Mouse (Mus musculus) MN1 (cell line): Measurements from ENCODE around the gene Nudc.

Source experiments
- DNase-seq: peaks from one replicate; pipeline ENCODE4 v3.0.0-alpha.2; 2016; ENCODE audit warnings: low spot score

Gene Nudc

GRCm38 (mm10) chr4:133545272-133546231 is at the start of gene Nudc:
Gene Nudc (minus strand): TSS chr4:133545996.
- peak; percentile 99 for DNase-seq

GRCm38 (mm10) chr4:133595538-133595937 is 49.7 kb upstream of the Nudc start:
- DNase-seq, result no peak

GRCm38 (mm10) chr4:133592570-133592969 is 46.8 kb upstream of the Nudc start:
- DNase-seq, result peak; percentile 58

GRCm38 (mm10) chr4:133584059-133584951 is 38.5 kb upstream of the Nudc start, which contains the start of gene Gpn2:
Gene Gpn2 (plus strand): TSS chr4:133584362.
- DNase-seq, result no peak

GRCm38 (mm10) chr4:133583690-133584058 is 37.9 kb upstream of the Nudc start:
- no peak for DNase-seq

- DNase-seq, result peak; percentile 80
These were observed 32.2 kb upstream of the Nudc start for GRCm38 (mm10) chr4:133577983-133578382.

GRCm38 (mm10) chr4:133574843-133575202 is 29.0 kb upstream of the Nudc start:
- DNase-seq, result peak; percentile 40

- peak; percentile 97 for DNase-seq
These were observed 28.5 kb upstream of the Nudc start, which contains the start of gene Gpatch3 for GRCm38 (mm10) chr4:133574070-133574842. Gene Gpatch3 (plus strand): TSS chr4:133574745.

GRCm38 (mm10) chr4:133570066-133570466 is 24.3 kb upstream of the Nudc start:
- no peak for DNase-seq

- no peak for DNase-seq
These were observed 23.7 kb upstream of the Nudc start for GRCm38 (mm10) chr4:133569291-133570065.

- no peak for DNase-seq
These were observed 21.5 kb upstream of the Nudc start for GRCm38 (mm10) chr4:133567251-133567650.

- peak; percentile 68 for DNase-seq
These were observed 17.4 kb upstream of the Nudc start for GRCm38 (mm10) chr4:133563123-133563571.

GRCm38 (mm10) chr4:133561622-133562021 is 15.8 kb upstream of the Nudc start:
- DNase-seq, result no peak

GRCm38 (mm10) chr4:133559846-133560245 is 14.1 kb upstream of the Nudc start:
- DNase-seq, result no peak

- no peak for DNase-seq
These were observed 11.4 kb upstream of the Nudc start for GRCm38 (mm10) chr4:133557041-133557717.

GRCm38 (mm10) chr4:133553448-133554330 is 7.9 kb upstream of the Nudc start:
- no peak for DNase-seq

- DNase-seq, result no peak
These were observed 7.1 kb upstream of the Nudc start, which contains the start of gene Nr0b2 for GRCm38 (mm10) chr4:133552768-133553447. Gene Nr0b2 (plus strand): TSS chr4:133553376.

GRCm38 (mm10) chr4:133552029-133552428 is 6.2 kb upstream of the Nudc start:
- DNase-seq, result no peak

GRCm38 (mm10) chr4:133536652-133537051 is 9.1 kb downstream of the Nudc start:
- DNase-seq, result no peak
